Mouse (Mus musculus) midbrain, embryonic 15.5 days (tissue): Measurements from ENCODE around the gene Prph. TPM values are rescaled to one million over a fixed set of nuclear protein-coding genes. Genes with fewer than 3 reads are reported as not detected.

ENCODE experiments used
- ATAC-seq: fragments of 200-750 bp; cut with Nextera tagmentation; replicated peaks from 2 replicates; pipeline ENCODE4 v1.8.0; 2017; ENCODE audit warnings: moderate TSS enrichment
- H3K27ac ChIP-seq: fragments of 300-500 bp; sonication (generic); 2 replicates; pipeline ENCODE4 v1.5.1; 2015; ENCODE audit warnings: mild to moderate bottlenecking, inconsistent platforms
- H3K27me3 ChIP-seq: fragments of 300-500 bp; sonication (generic); replicated peaks from 2 replicates; pipeline ENCODE4 v1.6.1; 2015; ENCODE audit warnings: inconsistent platforms
- H3K36me3 ChIP-seq: fragments of 300-500 bp; sonication (generic); replicated peaks from 2 replicates; pipeline ENCODE4 v1.6.1; 2015; ENCODE audit warnings: inconsistent platforms
- H3K4me1 ChIP-seq: fragments of 300-500 bp; sonication (generic); 2 replicates; pipeline ENCODE4 v1.6.1; 2015; ENCODE audit warnings: inconsistent platforms
- H3K4me2 ChIP-seq: fragments of 300-500 bp; sonication (generic); 2 replicates; pipeline ENCODE4 v1.6.1; 2015; ENCODE audit warnings: inconsistent platforms, mild to moderate bottlenecking, moderate library complexity
- H3K4me3 ChIP-seq: fragments of 300-500 bp; sonication (generic); 2 replicates; pipeline ENCODE4 v1.5.1; 2015; ENCODE audit warnings: mild to moderate bottlenecking, inconsistent platforms
- H3K9ac ChIP-seq: fragments of 300-500 bp; sonication (generic); 2 replicates; pipeline ENCODE4 v1.6.1; 2015; ENCODE audit warnings: mild to moderate bottlenecking, inconsistent platforms
- H3K9me3 ChIP-seq: fragments of 300-500 bp; sonication (generic); 2 replicates; pipeline ENCODE4 v1.6.1; 2016; ENCODE audit warnings: inconsistent platforms
- WGBS: fragments of 180-500 bp; shearing (Covaris S2); methylation state at CpG from one replicate; pipeline ENCODE4 v1.1.7; 2015; ENCODE audit warnings: mixed read lengths; 5-methylcytosine and 5-hydroxymethylcytosine counted together
- polyA plus RNA-seq: library from polyadenylated mRNA; unstranded; fragments of >200 nt; fragmentation: Nextera tagmentation; extraction: Ambion mirVana; gene quantifications from 2 replicates; pipeline ENCODE4 v1.2.1, GENCODE M21; 2015

Gene Prph
- 5.7 and 10.3 TPM in 2 replicates for polyA plus RNA-seq

- Histone ChIP-seq H3K27me3 (peaks cover 70% of the 10 kb centered on the region), H3K9me3 (no peaks in the 10 kb centered on the region), H3K9ac (0 out of 2 replicates have a peak within 1 kb of the TSS, but pooled peaks have one; percentile 7), H3K4me1 (peaks cover 29% of the 10 kb centered on the region), H3K27ac (no peak within 1 kb of the TSS), H3K4me3 (peak within 1 kb of the TSS; percentile 31), H3K4me2 (peak within 1 kb of the TSS; percentile 60), H3K36me3 (no peaks in the 10 kb centered on the region)
- WGBS: 4% methylated on average over 30 of the region's 30 CpGs
- ATAC-seq: no peak
These were observed at the start of gene Prph for GRCm38 (mm10) chr15:99055040-99055439. Prph (plus strand) TSS chr15:99055174.

GRCm38 (mm10) chr15:99008801-99009241, 46.2 kb upstream of the Prph start:
- H3K4me2 ChIP-seq: no peak overlapping the region
- H3K9me3 ChIP-seq: no peaks in the 10 kb centered on the region
- H3K4me1 ChIP-seq: no peaks in the 10 kb centered on the region
- H3K4me3 ChIP-seq: no peak overlapping the region
- H3K27ac ChIP-seq: no peak overlapping the region
- 79% methylated on average over 6 of the region's 6 CpGs for WGBS
- no peak overlapping the region for H3K9ac ChIP-seq
- no peaks in the 10 kb centered on the region for H3K27me3 ChIP-seq
- no peaks in the 10 kb centered on the region for H3K36me3 ChIP-seq
- ATAC-seq: no peak

- no peak overlapping the region for H3K4me2 ChIP-seq
- H3K4me1 ChIP-seq: no peaks in the 10 kb centered on the region
- no peak for ATAC-seq
- no peaks in the 10 kb centered on the region for H3K27me3 ChIP-seq
- H3K36me3 ChIP-seq: no peaks in the 10 kb centered on the region
- no peak overlapping the region for H3K4me3 ChIP-seq
- WGBS: 67% methylated on average over 2 of the region's 2 CpGs
- no peaks in the 10 kb centered on the region for H3K9me3 ChIP-seq
- no peak overlapping the region for H3K9ac ChIP-seq
- H3K27ac ChIP-seq: no peak overlapping the region
These were observed 44.1 kb upstream of the Prph start for GRCm38 (mm10) chr15:99010896-99011295.

- no peak overlapping the region for H3K9ac ChIP-seq
- no peak for ATAC-seq
- H3K36me3 ChIP-seq: no peaks in the 10 kb centered on the region
- 88% methylated on average over 3 of the region's 3 CpGs for WGBS
- no peaks in the 10 kb centered on the region for H3K27me3 ChIP-seq
- no peak overlapping the region for H3K4me3 ChIP-seq
- no peak overlapping the region for H3K4me2 ChIP-seq
- no peaks in the 10 kb centered on the region for H3K9me3 ChIP-seq
- no peaks in the 10 kb centered on the region for H3K4me1 ChIP-seq
- no peak overlapping the region for H3K27ac ChIP-seq
These were observed 43.0 kb upstream of the Prph start for GRCm38 (mm10) chr15:99011946-99012345.

GRCm38 (mm10) chr15:99014496-99015030, 40.4 kb upstream of the Prph start:
- no peak overlapping the region for H3K4me2 ChIP-seq
- WGBS: 72% methylated on average over 9 of the region's 9 CpGs
- ATAC-seq: no peak
- H3K9ac ChIP-seq: no peak overlapping the region
- no peaks in the 10 kb centered on the region for H3K9me3 ChIP-seq
- no peaks in the 10 kb centered on the region for H3K27me3 ChIP-seq
- H3K4me1 ChIP-seq: peaks cover 11% of the 10 kb centered on the region
- no peak overlapping the region for H3K27ac ChIP-seq
- no peak overlapping the region for H3K4me3 ChIP-seq
- no peaks in the 10 kb centered on the region for H3K36me3 ChIP-seq

- Histone ChIP-seq H3K36me3 (no peaks in the 10 kb centered on the region), H3K4me3 (no peak overlapping the region), H3K9ac (no peak overlapping the region), H3K4me1 (peaks cover 11% of the 10 kb centered on the region), H3K4me2 (no peak overlapping the region), H3K27ac (peak overlapping the region; percentile 34; the same call in 1 of the 2 replicates), H3K9me3 (no peaks in the 10 kb centered on the region), H3K27me3 (no peaks in the 10 kb centered on the region)
- no peak for ATAC-seq
- WGBS: 82% methylated on average over 8 of the region's 8 CpGs
These were observed 37.6 kb upstream of the Prph start for GRCm38 (mm10) chr15:99017355-99017761.

- Histone ChIP-seq H3K9me3 (no peaks in the 10 kb centered on the region), H3K9ac (no peak overlapping the region), H3K27me3 (no peaks in the 10 kb centered on the region), H3K4me1 (peaks cover 11% of the 10 kb centered on the region), H3K27ac (peak overlapping the region; percentile 34; the same call in 1 of the 2 replicates), H3K4me2 (no peak overlapping the region), H3K4me3 (no peak overlapping the region), H3K36me3 (no peaks in the 10 kb centered on the region)
- no peak for ATAC-seq
- 36% methylated on average over 9 of the region's 9 CpGs for WGBS
These were observed 37.0 kb upstream of the Prph start for GRCm38 (mm10) chr15:99017986-99018385.

GRCm38 (mm10) chr15:99018630-99019029, 36.3 kb upstream of the Prph start:
- 84% methylated on average over 4 of the region's 4 CpGs for WGBS
- H3K9ac ChIP-seq: no peak overlapping the region
- H3K4me2 ChIP-seq: no peak overlapping the region
- H3K4me3 ChIP-seq: no peak overlapping the region
- H3K4me1 ChIP-seq: peaks cover 11% of the 10 kb centered on the region
- H3K27ac ChIP-seq: peak overlapping the region; percentile 2; the same call in 1 of the 2 replicates
- no peaks in the 10 kb centered on the region for H3K27me3 ChIP-seq
- no peaks in the 10 kb centered on the region for H3K9me3 ChIP-seq
- no peak for ATAC-seq
- H3K36me3 ChIP-seq: no peaks in the 10 kb centered on the region

- peaks cover 11% of the 10 kb centered on the region for H3K4me1 ChIP-seq
- H3K27me3 ChIP-seq: no peaks in the 10 kb centered on the region
- no peak for ATAC-seq
- no peak overlapping the region for H3K4me3 ChIP-seq
- no peak overlapping the region for H3K27ac ChIP-seq
- H3K36me3 ChIP-seq: no peaks in the 10 kb centered on the region
- H3K9me3 ChIP-seq: no peaks in the 10 kb centered on the region
- WGBS: 63% methylated on average over 8 of the region's 8 CpGs
- no peak overlapping the region for H3K9ac ChIP-seq
- H3K4me2 ChIP-seq: no peak overlapping the region
These were observed 35.5 kb upstream of the Prph start for GRCm38 (mm10) chr15:99019436-99019835.

GRCm38 (mm10) chr15:99020171-99020570, 34.8 kb upstream of the Prph start:
- Histone ChIP-seq H3K4me1 (peaks cover 11% of the 10 kb centered on the region), H3K36me3 (no peaks in the 10 kb centered on the region), H3K4me2 (no peak overlapping the region), H3K27ac (no peak overlapping the region), H3K4me3 (no peak overlapping the region), H3K27me3 (no peaks in the 10 kb centered on the region), H3K9me3 (no peaks in the 10 kb centered on the region), H3K9ac (no peak overlapping the region)
- no peak for ATAC-seq
- 94% methylated on average over 4 of the region's 4 CpGs for WGBS

- WGBS: 97% methylated on average over 7 of the region's 7 CpGs
- H3K27ac ChIP-seq: no peak overlapping the region
- no peak for ATAC-seq
- H3K9me3 ChIP-seq: no peaks in the 10 kb centered on the region
- H3K27me3 ChIP-seq: no peaks in the 10 kb centered on the region
- H3K36me3 ChIP-seq: no peaks in the 10 kb centered on the region
- H3K9ac ChIP-seq: no peak overlapping the region
- no peak overlapping the region for H3K4me3 ChIP-seq
- H3K4me1 ChIP-seq: peaks cover 11% of the 10 kb centered on the region
- H3K4me2 ChIP-seq: no peak overlapping the region
These were observed 33.7 kb upstream of the Prph start for GRCm38 (mm10) chr15:99021255-99021654.

GRCm38 (mm10) chr15:99024668-99025314, 30.2 kb upstream of the Prph start:
- H3K27me3 ChIP-seq: 0 out of 2 replicates have a peak, but pooled peaks cover 3% of the 10 kb centered on the region
- no peak overlapping the region for H3K27ac ChIP-seq
- no peak overlapping the region for H3K9ac ChIP-seq
- no peaks in the 10 kb centered on the region for H3K36me3 ChIP-seq
- H3K9me3 ChIP-seq: no peaks in the 10 kb centered on the region
- H3K4me1 ChIP-seq: peaks cover 7% of the 10 kb centered on the region
- ATAC-seq: no peak
- WGBS: 20% methylated on average over 7 of the region's 8 CpGs
- H3K4me2 ChIP-seq: no peak overlapping the region
- H3K4me3 ChIP-seq: no peak overlapping the region

GRCm38 (mm10) chr15:99025414-99025813, 29.6 kb upstream of the Prph start:
- H3K4me2 ChIP-seq: no peak overlapping the region
- H3K27ac ChIP-seq: no peak overlapping the region
- H3K4me3 ChIP-seq: no peak overlapping the region
- H3K27me3 ChIP-seq: peaks cover 3% of the 10 kb centered on the region; the same call in 1 of the 2 replicates
- ATAC-seq: no peak
- H3K9ac ChIP-seq: no peak overlapping the region
- H3K9me3 ChIP-seq: no peaks in the 10 kb centered on the region
- no peaks in the 10 kb centered on the region for H3K36me3 ChIP-seq
- peaks cover 14% of the 10 kb centered on the region for H3K4me1 ChIP-seq
- WGBS: 80% methylated on average over 13 of the region's 13 CpGs
